Mouse (Mus musculus) forebrain, embryonic 12.5 days (tissue): ENCODE data around the gene Mier1. TPM values are rescaled to one million over a fixed set of nuclear protein-coding genes. Genes with fewer than 3 reads are reported as not detected.

Experiments used
- ATAC-seq: fragments of 200-750 bp; cut with Nextera tagmentation; 2 replicates; pipeline ENCODE4 v1.8.0; 2017; ENCODE audit warnings: moderate TSS enrichment; ENCODE audit not compliant: low FRiP score
- H3K27ac ChIP-seq: fragments of 300-500 bp; sonication (generic); 2 replicates; pipeline ENCODE4 v1.5.1; 2016; ENCODE audit warnings: mild to moderate bottlenecking
- H3K27me3 ChIP-seq: fragments of 300-500 bp; sonication (generic); 2 replicates; pipeline ENCODE4 v1.6.1; 2016; ENCODE audit warnings: mild to moderate bottlenecking
- H3K36me3 ChIP-seq: fragments of 300-500 bp; sonication (generic); replicated peaks from 2 replicates; pipeline ENCODE4 v1.6.1; 2016; ENCODE audit warnings: mild to moderate bottlenecking
- H3K4me1 ChIP-seq: fragments of 300-500 bp; sonication (generic); 2 replicates; pipeline ENCODE4 v1.6.1; 2016
- H3K4me2 ChIP-seq: fragments of 300-500 bp; sonication (generic); 2 replicates; pipeline ENCODE4 v1.6.1; 2016; ENCODE audit warnings: mild to moderate bottlenecking, moderate library complexity
- H3K4me3 ChIP-seq: fragments of 300-500 bp; sonication (generic); replicated peaks from 2 replicates; pipeline ENCODE4 v1.5.1; 2016; ENCODE audit warnings: mild to moderate bottlenecking
- H3K9ac ChIP-seq: fragments of 300-500 bp; sonication (generic); 2 replicates; pipeline ENCODE4 v1.6.1; 2016; ENCODE audit warnings: mild to moderate bottlenecking
- H3K9me3 ChIP-seq: fragments of 300-500 bp; sonication (generic); 2 replicates; pipeline ENCODE4 v1.6.1; 2016
- WGBS: fragments of 180-500 bp; shearing (Covaris S2); methylation state at CpG from one replicate; pipeline ENCODE4 v1.1.7; 2016; 5-methylcytosine and 5-hydroxymethylcytosine counted together
- polyA plus RNA-seq: library from polyadenylated mRNA; unstranded; fragments of >200 nt; fragmentation: Nextera tagmentation; extraction: Ambion mirVana; gene quantifications from 2 replicates; pipeline ENCODE4 v1.2.1, GENCODE M21; 2016

Gene Mier1
- polyA plus RNA-seq, result 41.6 and 43.3 TPM in 2 replicates

DNA sequence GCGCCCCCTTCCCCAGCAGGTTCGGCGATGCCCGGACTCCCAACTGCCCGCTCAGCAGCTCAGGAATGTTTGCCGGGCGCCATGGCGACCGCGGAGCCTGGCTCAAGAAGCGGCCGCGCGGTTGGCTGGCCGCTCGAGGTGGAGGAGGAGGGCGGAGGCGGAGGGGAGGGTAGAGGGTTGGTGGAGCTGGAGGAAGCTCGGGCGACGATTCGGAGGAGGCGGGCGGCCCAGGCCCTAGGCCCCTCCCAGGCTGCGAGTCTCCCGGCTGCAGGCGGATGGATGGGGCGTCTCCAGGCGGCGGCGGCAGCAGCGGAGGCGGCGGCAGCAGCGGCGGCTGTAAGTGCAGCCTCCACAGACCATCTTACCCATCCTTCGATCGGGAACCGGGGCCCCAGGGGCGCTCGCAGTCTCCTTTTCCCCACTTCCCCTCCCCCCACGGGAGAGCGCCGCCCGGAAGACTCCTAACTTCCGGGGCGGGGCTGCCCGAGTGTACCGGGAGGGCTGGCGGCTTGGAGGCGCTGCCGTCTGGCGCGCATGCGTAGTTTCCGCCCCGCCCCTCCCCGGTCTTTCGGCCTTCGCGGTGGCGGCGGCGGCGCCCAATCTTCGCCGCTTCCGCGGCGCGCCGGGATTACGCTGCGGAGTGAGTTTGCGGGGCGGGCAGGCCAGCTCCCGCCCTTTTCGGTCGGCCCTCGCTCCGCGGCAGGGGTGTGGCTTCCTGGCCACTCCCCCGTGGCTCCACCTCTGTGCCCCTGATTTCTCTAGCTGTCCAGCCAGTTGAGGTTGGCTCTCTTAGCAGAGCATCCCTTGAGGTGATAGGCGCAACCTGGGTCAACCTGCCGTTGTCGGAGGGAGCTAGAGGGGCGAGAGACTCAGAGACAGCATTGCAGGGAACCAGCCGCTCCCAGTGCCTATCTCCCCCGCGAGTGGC, at the start of gene Mier1, which contains the start of gene Wdr78:
Gene Mier1, plus strand, starts transcription at position 207 of the 928 bp plus-strand sequence.
Gene Wdr78, minus strand, starts transcription at position 372 of the 928 bp plus-strand sequence.
- H3K9ac ChIP-seq, result peak within 1 kb of the TSS; percentile 85
- peaks cover 8% of the 10 kb centered on the region for H3K36me3 ChIP-seq
- peak within 1 kb of the TSS; percentile 77 for H3K4me3 ChIP-seq
- H3K27ac ChIP-seq, result peak within 1 kb of the TSS; percentile 100
- under 1% methylated on average over 84 of the region's 90 CpGs for WGBS
- peak within 1 kb of the TSS; percentile 70 for H3K4me2 ChIP-seq
- no peaks in the 10 kb centered on the region for H3K9me3 ChIP-seq
- peaks cover 30% of the 10 kb centered on the region for H3K4me1 ChIP-seq
- no peaks in the 10 kb centered on the region for H3K27me3 ChIP-seq
- peak; percentile 99 for ATAC-seq

DNA sequence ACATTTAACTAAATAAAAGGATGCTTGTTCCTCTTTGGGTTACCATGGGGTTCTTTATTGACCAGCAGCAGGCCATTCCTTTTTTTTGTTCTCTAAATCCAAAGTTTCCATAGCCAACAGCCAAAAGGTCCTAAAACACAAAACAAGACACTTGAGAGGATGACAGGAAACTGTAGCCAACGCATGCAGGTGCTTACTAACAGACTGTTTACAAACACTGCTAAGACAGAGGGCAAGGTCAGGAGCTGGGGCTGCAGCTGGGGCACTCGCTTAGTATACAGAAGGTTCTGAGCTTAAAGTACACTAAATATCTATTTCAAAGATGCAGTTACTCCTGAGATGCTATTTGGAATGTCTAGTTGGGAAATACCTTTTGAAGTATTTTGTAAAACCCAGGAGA, 49.8 kb upstream of the Mier1 start:
- WGBS, result 78% methylated on average over 2 of the region's 2 CpGs
- Histone ChIP-seq H3K4me2 (no peak overlapping the region), H3K4me1 (peaks cover 9% of the 10 kb centered on the region), H3K27me3 (no peaks in the 10 kb centered on the region), H3K9ac (no peak overlapping the region), H3K36me3 (no peaks in the 10 kb centered on the region), H3K9me3 (no peaks in the 10 kb centered on the region), H3K4me3 (no peak overlapping the region), H3K27ac (no peak overlapping the region)
- ATAC-seq, result no peak

- no peaks in the 10 kb centered on the region for H3K9me3 ChIP-seq
- ATAC-seq, result no peak
- H3K27ac ChIP-seq, result no peak overlapping the region
- WGBS, result 85% methylated on average over 5 of the region's 5 CpGs
- H3K4me2 ChIP-seq, result no peak overlapping the region
- H3K4me1 ChIP-seq, result peaks cover 9% of the 10 kb centered on the region
- no peaks in the 10 kb centered on the region for H3K27me3 ChIP-seq
- no peaks in the 10 kb centered on the region for H3K36me3 ChIP-seq
- H3K9ac ChIP-seq, result no peak overlapping the region
- no peak overlapping the region for H3K4me3 ChIP-seq
These were observed 49.2 kb upstream of the Mier1 start for GRCm38 (mm10) chr4:103064976-103065375.

GRCm38 (mm10) chr4:103067906-103068655, 46.1 kb upstream of the Mier1 start:
- no peak overlapping the region for H3K9ac ChIP-seq
- no peak overlapping the region for H3K4me3 ChIP-seq
- H3K4me1 ChIP-seq, result peaks cover 9% of the 10 kb centered on the region
- H3K27ac ChIP-seq, result no peak overlapping the region
- no peaks in the 10 kb centered on the region for H3K9me3 ChIP-seq
- no peak overlapping the region for H3K4me2 ChIP-seq
- no peaks in the 10 kb centered on the region for H3K36me3 ChIP-seq
- ATAC-seq, result no peak
- WGBS, result 38% methylated on average over 6 of the region's 6 CpGs
- H3K27me3 ChIP-seq, result no peaks in the 10 kb centered on the region

GRCm38 (mm10) chr4:103070631-103071030, 43.6 kb upstream of the Mier1 start:
- no peaks in the 10 kb centered on the region for H3K27me3 ChIP-seq
- no peak for ATAC-seq
- H3K9me3 ChIP-seq, result no peaks in the 10 kb centered on the region
- H3K36me3 ChIP-seq, result peaks cover 2% of the 10 kb centered on the region; the same call in 1 of the 2 replicates
- no peak overlapping the region for H3K4me2 ChIP-seq
- no peak overlapping the region for H3K4me3 ChIP-seq
- H3K9ac ChIP-seq, result no peak overlapping the region
- no peak overlapping the region for H3K27ac ChIP-seq
- 76% methylated on average over 3 of the region's 3 CpGs for WGBS
- H3K4me1 ChIP-seq, result peaks cover 9% of the 10 kb centered on the region

GRCm38 (mm10) chr4:103085237-103085636, 29.0 kb upstream of the Mier1 start:
- ATAC-seq, result no peak
- Histone ChIP-seq H3K36me3 (no peaks in the 10 kb centered on the region), H3K4me1 (no peaks in the 10 kb centered on the region), H3K27ac (no peak overlapping the region), H3K4me2 (no peak overlapping the region), H3K9ac (no peak overlapping the region), H3K27me3 (no peaks in the 10 kb centered on the region), H3K9me3 (no peaks in the 10 kb centered on the region), H3K4me3 (no peak overlapping the region)
- 96% methylated on average over 5 of the region's 5 CpGs for WGBS

- H3K4me1 ChIP-seq, result no peaks in the 10 kb centered on the region
- 91% methylated on average over 8 of the region's 8 CpGs for WGBS
- H3K27me3 ChIP-seq, result no peaks in the 10 kb centered on the region
- H3K4me3 ChIP-seq, result no peak overlapping the region
- no peak overlapping the region for H3K9ac ChIP-seq
- H3K36me3 ChIP-seq, result no peaks in the 10 kb centered on the region
- no peak for ATAC-seq
- H3K27ac ChIP-seq, result no peak overlapping the region
- H3K9me3 ChIP-seq, result no peaks in the 10 kb centered on the region
- no peak overlapping the region for H3K4me2 ChIP-seq
These were observed 18.3 kb upstream of the Mier1 start for GRCm38 (mm10) chr4:103095921-103096320.

DNA sequence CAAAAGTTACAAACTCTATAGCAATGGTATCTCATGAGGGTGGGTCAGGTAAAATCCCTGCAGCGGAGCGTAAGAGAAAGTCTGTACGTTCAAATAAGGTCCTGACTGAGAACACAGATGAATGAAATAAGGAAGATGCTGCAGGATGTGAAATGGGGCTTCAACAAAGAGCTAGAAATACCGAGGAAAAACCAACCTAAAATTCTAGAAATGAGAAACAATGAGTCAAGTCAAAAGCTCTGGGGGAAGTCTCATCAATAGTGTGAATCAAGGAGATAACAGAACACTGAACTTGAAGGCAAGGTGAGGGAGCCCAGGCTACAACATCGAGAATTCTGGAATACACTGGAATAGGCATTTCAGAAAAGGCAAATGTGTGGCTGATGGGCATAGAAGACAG, 15.7 kb upstream of the Mier1 start:
- Histone ChIP-seq H3K36me3 (no peaks in the 10 kb centered on the region), H3K4me2 (no peak overlapping the region), H3K9ac (no peak overlapping the region), H3K27ac (no peak overlapping the region), H3K9me3 (no peaks in the 10 kb centered on the region), H3K4me3 (no peak overlapping the region), H3K4me1 (no peaks in the 10 kb centered on the region), H3K27me3 (no peaks in the 10 kb centered on the region)
- WGBS, result 91% methylated on average over 5 of the region's 5 CpGs
- ATAC-seq, result no peak

GRCm38 (mm10) chr4:103112651-103113050, 1.5 kb upstream of the Mier1 start:
- Histone ChIP-seq H3K9me3 (no peaks in the 10 kb centered on the region), H3K27me3 (no peaks in the 10 kb centered on the region), H3K4me1 (peaks cover 26% of the 10 kb centered on the region), H3K36me3 (peaks cover 8% of the 10 kb centered on the region), H3K4me3 (peak overlapping the region; percentile 77), H3K4me2 (peak overlapping the region; percentile 70), H3K27ac (no peak overlapping the region), H3K9ac (peak overlapping the region; percentile 85; the same call in 1 of the 2 replicates)
- WGBS, result 41% methylated on average over 7 of the region's 7 CpGs
- ATAC-seq, result no peak

DNA sequence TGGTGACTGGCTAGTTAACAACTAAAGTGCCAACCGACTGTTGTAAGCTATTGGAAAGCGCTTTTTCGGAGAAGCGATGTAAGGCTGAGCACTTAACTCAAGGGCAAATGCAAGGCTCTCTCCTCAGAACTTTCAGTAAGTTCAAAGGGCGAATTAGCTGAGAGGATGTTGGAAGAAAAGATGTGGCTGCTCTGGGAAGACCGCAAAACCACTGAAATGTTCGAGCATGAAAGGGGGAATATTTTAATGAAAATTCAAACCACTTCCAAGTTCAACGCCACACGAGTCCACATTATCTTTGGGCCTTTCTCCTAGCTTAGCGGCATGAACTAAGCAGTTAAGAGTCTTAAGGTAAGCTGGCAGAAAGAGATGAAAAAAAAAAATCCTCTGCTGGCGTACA, 788 bp upstream of the Mier1 start:
- no peaks in the 10 kb centered on the region for H3K27me3 ChIP-seq
- H3K4me3 ChIP-seq, result peak overlapping the region; percentile 77
- H3K27ac ChIP-seq, result peak overlapping the region; percentile 100
- H3K4me2 ChIP-seq, result peak overlapping the region; percentile 70
- ATAC-seq, result no peak
- H3K4me1 ChIP-seq, result peaks cover 26% of the 10 kb centered on the region
- H3K36me3 ChIP-seq, result peaks cover 8% of the 10 kb centered on the region
- 13% methylated on average over 11 of the region's 11 CpGs for WGBS
- no peaks in the 10 kb centered on the region for H3K9me3 ChIP-seq
- H3K9ac ChIP-seq, result peak overlapping the region; percentile 85

DNA sequence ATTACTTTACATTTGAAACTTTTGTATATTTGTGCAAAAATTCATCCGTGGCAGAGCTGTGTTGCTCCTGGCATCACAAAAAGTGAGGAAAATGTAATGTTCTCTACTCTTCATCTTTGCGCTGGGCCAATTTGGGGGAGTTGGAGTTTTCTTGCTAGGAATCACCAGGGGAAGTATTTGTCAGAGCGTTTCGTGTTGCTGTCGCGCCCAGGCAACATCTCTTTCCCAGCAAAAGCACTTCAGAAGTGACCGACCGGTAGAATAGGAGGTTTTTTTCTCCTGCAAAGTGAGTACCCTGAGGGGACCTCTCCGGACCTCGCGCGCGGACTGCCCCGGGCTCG, 4.7 kb downstream of the Mier1 start:
- H3K36me3 ChIP-seq, result 0 out of 2 replicates have a peak, but pooled peaks cover 4% of the 10 kb centered on the region
- H3K4me1 ChIP-seq, result peaks cover 28% of the 10 kb centered on the region
- no peaks in the 10 kb centered on the region for H3K9me3 ChIP-seq
- H3K4me2 ChIP-seq, result peak overlapping the region; percentile 74
- peak overlapping the region; percentile 90 for H3K27ac ChIP-seq
- H3K9ac ChIP-seq, result peak overlapping the region; percentile 94
- H3K27me3 ChIP-seq, result no peaks in the 10 kb centered on the region
- no peak for ATAC-seq
- 1% methylated on average over 14 of the region's 15 CpGs for WGBS
- peak overlapping the region; percentile 92 for H3K4me3 ChIP-seq

DNA sequence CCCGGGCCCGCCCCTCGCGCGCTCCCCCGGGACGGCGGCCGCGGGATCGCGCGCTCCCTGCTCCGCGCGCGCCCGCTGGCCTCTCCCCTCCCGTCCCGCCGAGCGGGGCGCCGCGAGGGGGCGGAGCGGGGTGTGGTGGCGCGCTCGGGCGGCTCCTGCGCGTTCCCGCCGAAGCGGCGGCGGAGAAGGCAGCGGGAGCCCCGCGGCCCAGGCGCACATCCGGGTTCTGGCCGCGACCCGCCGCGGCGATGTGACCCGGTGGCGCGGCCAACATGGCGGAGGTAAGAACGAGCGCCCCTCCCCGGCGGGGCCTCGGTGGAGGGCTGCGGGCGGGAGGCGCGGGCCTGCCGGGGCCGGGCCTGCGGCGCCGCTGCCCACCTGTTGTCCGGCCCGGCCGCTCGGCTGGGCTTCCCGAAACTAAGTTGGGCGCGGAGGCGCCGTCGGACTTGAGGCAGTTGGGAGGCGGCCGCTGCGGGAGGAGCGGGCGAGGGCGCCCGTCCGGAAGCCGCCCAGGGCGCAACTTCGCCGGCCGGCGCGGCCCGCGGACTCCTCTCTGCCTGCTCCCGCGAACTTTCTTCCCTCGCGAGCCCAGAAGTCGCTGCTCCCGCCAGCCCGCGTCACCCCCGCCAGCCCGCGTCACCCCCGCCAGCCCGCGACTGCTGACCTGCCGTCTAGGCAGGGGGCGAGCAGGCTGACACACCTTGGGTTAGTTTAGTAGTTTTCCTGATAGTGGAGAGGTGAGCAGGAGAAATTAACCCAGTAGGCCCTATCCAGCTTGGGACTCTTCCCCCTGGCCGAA, 5.2 kb downstream of the Mier1 start:
- H3K27me3 ChIP-seq, result no peaks in the 10 kb centered on the region
- peak; percentile 65 for ATAC-seq
- H3K36me3 ChIP-seq, result 0 out of 2 replicates have a peak, but pooled peaks cover 4% of the 10 kb centered on the region
- H3K4me1 ChIP-seq, result peaks cover 28% of the 10 kb centered on the region
- peak overlapping the region; percentile 74 for H3K4me2 ChIP-seq
- peak overlapping the region; percentile 90 for H3K27ac ChIP-seq
- peak overlapping the region; percentile 94 for H3K9ac ChIP-seq
- H3K9me3 ChIP-seq, result no peaks in the 10 kb centered on the region
- peak overlapping the region; percentile 92 for H3K4me3 ChIP-seq
- WGBS, result under 1% methylated on average over 77 of the region's 111 CpGs
